Mouse (Mus musculus) kidney, adult 2 months (tissue): ENCODE results near the gene Znhit6.

Experiments used
- CTCF ChIP-seq: fragments of 200-500 bp; conservative IDR thresholded peaks from 2 replicates; pipeline ENCODE4 v1.5.1; 2011; ENCODE audit warnings: low read depth, mild to moderate bottlenecking, control low read depth, low read length, moderate library complexity, mixed read lengths; ENCODE audit not compliant: insufficient read depth, insufficient read length
- POLR2A ChIP-seq: fragments of 200-500 bp; IDR thresholded peaks from one replicate; pipeline ENCODE4 v1.6.1; 2011; ENCODE audit warnings: low read depth, low read length, control low read depth

DNA sequence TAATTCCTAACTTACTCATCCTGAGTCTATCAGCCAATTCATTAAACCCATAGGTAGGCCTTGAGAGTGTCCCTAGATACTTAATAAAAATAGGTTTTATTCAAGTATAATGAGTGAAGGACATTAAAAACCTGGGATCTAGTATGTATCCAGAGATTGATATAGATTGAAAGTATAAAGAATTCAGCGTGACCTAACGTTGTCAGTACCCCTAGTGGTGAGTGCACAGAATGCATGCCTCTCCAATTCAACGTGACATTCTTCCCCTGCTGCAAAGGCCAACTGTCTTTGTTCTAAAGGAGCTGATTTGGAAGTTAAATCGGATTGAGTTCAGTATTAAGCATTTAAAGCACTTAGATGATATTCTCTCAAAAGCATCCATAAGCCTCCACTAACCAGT is 36.7 kb downstream of the Znhit6 start:
- TF ChIP-seq POLR2A (no peak), CTCF (peak; percentile 57)
